Mouse (Mus musculus): Measurements from ENCODE around the gene Ubr7. TPM values are rescaled to one million over a fixed set of nuclear protein-coding genes. Genes with fewer than 3 reads are reported as not detected.

The Ubr7 gene
- polyA plus RNA-seq, 1 experiment: 24.2 TPM

- DNase-seq (ENCODE audit: low spot score): no peak
Observed at GRCm38 (mm10) chr12:102826399-102826798, 68.6 kb downstream of the Ubr7 start.

DNA sequence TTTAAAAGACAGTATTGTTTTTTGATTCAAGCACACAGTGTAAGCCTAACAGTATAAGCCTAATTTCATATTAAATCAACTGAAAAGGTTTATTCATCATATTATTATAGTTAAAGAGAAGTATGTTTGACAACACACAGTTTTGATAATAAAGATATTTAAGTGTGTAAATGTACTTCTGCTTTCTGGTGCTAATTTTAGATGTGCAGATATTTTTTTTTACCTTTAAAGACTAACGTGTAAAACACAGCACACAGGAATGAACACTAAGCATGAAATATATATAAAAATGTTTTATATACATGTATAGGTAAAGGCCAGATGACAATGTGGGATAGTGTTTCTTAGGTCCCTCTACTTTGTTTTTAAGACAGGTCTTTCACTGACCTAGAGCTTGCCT is 69.4 kb downstream of the Ubr7 start:
- no peak for DNase-seq (ENCODE audit: low spot score)

Other genes starting within 250 kb of the Ubr7 start
- 0.19 and 0.35 TPM in 2 replicates for gene Chga, start 203.0 kb upstream of the Ubr7 start, polyA plus RNA-seq (2012; rRNA removed)
- gene Itpk1, start 53.0 kb upstream of the Ubr7 start, polyA plus RNA-seq (2012; rRNA removed): 43.6 and 57.6 TPM in 2 replicates
- gene Moap1, start 14.3 kb upstream of the Ubr7 start, polyA plus RNA-seq (2012; rRNA removed): 4.2 and 4.6 TPM in 2 replicates
- gene Tmem251, start 14.2 kb upstream of the Ubr7 start, polyA plus RNA-seq (2012; rRNA removed): 3.2 and 4.0 TPM in 2 replicates
- not detected in 2 replicates for gene Gm28051, start 202 bp upstream of the Ubr7 start, polyA plus RNA-seq (2012; rRNA removed)
- 10.4 and 11.8 TPM in 2 replicates for gene Gon7, start 164 bp upstream of the Ubr7 start, polyA plus RNA-seq (2012; rRNA removed)
- gene Gm20604, start 705 bp downstream of the Ubr7 start, polyA plus RNA-seq (2012; rRNA removed): 8.0 and 9.6 TPM in 2 replicates
- 20.1 and 27.7 TPM in 2 replicates for gene Btbd7, start 120.5 kb downstream of the Ubr7 start, polyA plus RNA-seq (2012; rRNA removed)
- not detected in 2 replicates for gene Cox8c, start 141.3 kb downstream of the Ubr7 start, polyA plus RNA-seq (2012; rRNA removed)
- gene Unc79, start 190.9 kb downstream of the Ubr7 start, polyA plus RNA-seq (2012; rRNA removed): 0.12 and 0.14 TPM in 2 replicates